In the genomic region with DNA sequence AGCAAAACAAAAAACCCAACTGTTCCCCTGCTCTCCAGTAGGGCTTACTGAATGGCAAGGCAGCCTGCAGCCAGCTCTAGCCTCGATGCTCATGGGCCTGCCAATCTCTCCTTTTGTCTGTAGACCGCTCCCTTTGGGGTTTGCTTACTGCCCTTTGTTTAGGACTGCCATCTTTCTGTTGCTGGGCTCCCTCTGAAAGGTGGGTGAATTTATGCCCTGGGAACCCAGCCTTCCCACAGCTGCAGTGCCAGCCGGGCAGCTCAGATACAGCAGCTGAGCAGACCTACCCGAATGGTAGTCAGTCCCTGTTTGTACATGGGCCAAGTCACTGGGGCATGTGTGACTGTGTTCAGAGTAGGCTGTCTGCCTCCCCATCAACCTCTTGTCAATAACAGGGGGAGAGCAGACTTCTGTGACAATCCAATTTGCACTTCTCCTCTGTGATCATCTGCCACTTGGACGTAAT, we compare ENCODE assay signal across 15 mouse cellular contexts. TPM values are rescaled to one million over a fixed set of nuclear protein-coding genes. Genes with fewer than 3 reads are reported as not detected.
A peak's percentile ranks its signal among the peaks of the same experiment; 100 is the strongest.
DNase-seq lines count a peak whose midpoint lies in the region; ATAC-seq lines count a peak whose summit lies in the region.
"Had no signal": no experiment of that assay in that cellular context is flagged by ENCODE, and none has a peak within 500 bp of the region (broad histone marks: within the 10 kb centered on the region; RNA-seq: fewer than 3 reads in every experiment).

No protein-coding gene starts in this region.

- DNase-seq in layer of hippocampus, postnatal 36 days: peak; percentile 7 to 22
- DNase-seq in layer of hippocampus, adult 11-12 months (ENCODE audit: low spot score): no peak
- peak; percentile 44 for DNase-seq in forebrain, embryonic 10.5 days (ENCODE audit: extremely low spot score, low spot score)
- no peak for DNase-seq in kidney, adult 9 months
- no peak for DNase-seq in spleen, postnatal 10 days (ENCODE audit: low spot score in 2 of 2)
- DNase-seq in kidney, adult 18-20 months: no peak
- DNase-seq: lung, adult 2 months; right cerebral cortex, postnatal 14 days had no signal

- no peaks in the 10 kb centered on the region for H3K27me3 ChIP-seq in forebrain, embryonic 10.5 days (ENCODE audit: poor library complexity, severe bottlenecking)
- H3K27me3 ChIP-seq in hindbrain, embryonic 16.5 days (replicated peaks; ENCODE audit: control insufficient read depth, insufficient read depth, low read length): no peaks in the 10 kb centered on the region
- no peaks in the 10 kb centered on the region for H3K27me3 ChIP-seq in neural tube, embryonic 13.5 days
- H3K27me3 ChIP-seq: heart, embryonic 13.5 days had no signal

- H3K4me1 ChIP-seq in forebrain, embryonic 10.5 days: peaks cover 33% of the 10 kb centered on the region
- H3K4me1 ChIP-seq in hindbrain, embryonic 16.5 days (ENCODE audit: control insufficient read depth, insufficient read depth, low read depth, low read length): peaks cover 4% of the 10 kb centered on the region
- H3K4me1 ChIP-seq in neural tube, embryonic 13.5 days (replicated peaks): peaks cover 22% of the 10 kb centered on the region
- H3K4me1 ChIP-seq: heart, embryonic 13.5 days had no signal

- ATAC-seq in hindbrain, embryonic 16.5 days: peak; percentile 96
- ATAC-seq in neural tube, embryonic 13.5 days (ENCODE audit: low read depth): peak; percentile 97
- ATAC-seq: CD4-positive, CD25-positive, alpha-beta regulatory T cell, adult 4 months; intestine, embryonic 16.5 days had no signal

- H3K36me3 ChIP-seq in forebrain, embryonic 10.5 days (replicated peaks): no peaks in the 10 kb centered on the region
- no peaks in the 10 kb centered on the region for H3K36me3 ChIP-seq in hindbrain, embryonic 16.5 days (ENCODE audit: control insufficient read depth, insufficient read depth, low read length)
- no peaks in the 10 kb centered on the region for H3K36me3 ChIP-seq in neural tube, embryonic 13.5 days
- H3K36me3 ChIP-seq: heart, embryonic 13.5 days; limb, embryonic 10.5 days had no signal

- peak overlapping the region; percentile 6; the same call in 1 of the 2 replicates for H3K4me2 ChIP-seq in hindbrain, embryonic 16.5 days (ENCODE audit: low read length)
- no peak overlapping the region for H3K4me2 ChIP-seq in neural tube, embryonic 13.5 days
- H3K4me2 ChIP-seq: heart, embryonic 13.5 days had no signal

- H3K4me3 ChIP-seq in forebrain, embryonic 10.5 days: no peak overlapping the region; the same call in 1 of the 2 replicates
- H3K4me3 ChIP-seq in hindbrain, embryonic 16.5 days (ENCODE audit: low read length): no peak overlapping the region
- no peak overlapping the region for H3K4me3 ChIP-seq in neural tube, embryonic 13.5 days
- H3K4me3 ChIP-seq: heart, embryonic 13.5 days; limb, embryonic 10.5 days had no signal

- H3K9ac ChIP-seq in hindbrain, embryonic 16.5 days (ENCODE audit: low read depth, low read length): no peak overlapping the region
- H3K9ac ChIP-seq in neural tube, embryonic 13.5 days: no peak overlapping the region
- H3K9ac ChIP-seq: heart, embryonic 13.5 days had no signal

- 41% methylated on average over 5 of the region's 5 CpGs for WGBS in forebrain, embryonic 10.5 days
- WGBS in hindbrain, embryonic 16.5 days: 15% methylated on average over 5 of the region's 5 CpGs
- 21% methylated on average over 5 of the region's 5 CpGs for WGBS in neural tube, embryonic 13.5 days

- H3K9me3 ChIP-seq in forebrain, embryonic 10.5 days: no peaks in the 10 kb centered on the region
- no peaks in the 10 kb centered on the region for H3K9me3 ChIP-seq in hindbrain, embryonic 16.5 days (ENCODE audit: control insufficient read depth, low read length)
- H3K9me3 ChIP-seq in neural tube, embryonic 13.5 days: no peaks in the 10 kb centered on the region
- H3K9me3 ChIP-seq: heart, embryonic 13.5 days; limb, embryonic 10.5 days had no signal

- H3K27ac ChIP-seq in forebrain, embryonic 10.5 days: peak overlapping the region; percentile 86
- H3K27ac ChIP-seq in hindbrain, embryonic 16.5 days (ENCODE audit: low read depth, low read length): peak overlapping the region; percentile 61
- peak overlapping the region; percentile 84 for H3K27ac ChIP-seq in neural tube, embryonic 13.5 days (replicated peaks)
- H3K27ac ChIP-seq: heart, embryonic 13.5 days; limb, embryonic 10.5 days; stomach, postnatal 0 days had no signal

RNA-seq across cellular contexts. Expression of a gene that starts 28.9 kb away (rescaled TPM):
- under 1 TPM; 0.35 to 0.48 TPM for total RNA-seq in layer of hippocampus, postnatal 36 days (2021)
- polyA plus RNA-seq in forebrain, embryonic 10.5 days (2016; fragmentation: Nextera tagmentation; extraction: Ambion mirVana): 9.2 and 10.7 TPM in 2 replicates
- 1.6 and 2.2 TPM in 2 replicates for polyA plus RNA-seq in hindbrain, embryonic 16.5 days (2015; fragmentation: Nextera tagmentation; extraction: Ambion mirVana)
- polyA plus RNA-seq in neural tube, embryonic 13.5 days (2015; fragmentation: Nextera tagmentation; extraction: Ambion mirVana): 4.2 and 4.8 TPM in 2 replicates
- polyA plus RNA-seq: CD4-positive, CD25-positive, alpha-beta regulatory T cell, adult 4 months had no signal

Comparison
In these comparisons a context has a peak if more than half of its experiments do, and no peak if none do; other contexts are left out.
1. DNase-seq: peak in layer of hippocampus, postnatal 36 days (2 of 2) and forebrain, embryonic 10.5 days (single experiment); none in layer of hippocampus, adult 11-12 months (single experiment), kidney, adult 9 months (single experiment), spleen, postnatal 10 days (0 of 2) and kidney, adult 18-20 months (single experiment).
2. Peak in every context shown above with its lines, with median percentiles within 50 percentile points of each other: H3K27ac ChIP-seq.